Mouse (Mus musculus) myocyte (in vitro differentiated cells): ENCODE measurements around the gene Spc24.

Experiments used
- E2F4 ChIP-seq: IDR thresholded peaks from one replicate; pipeline ENCODE4 v1.6.1; 2011; ENCODE audit warnings: mild to moderate bottlenecking, control low read depth, moderate library complexity; ENCODE audit not compliant: insufficient read depth
- POLR2A ChIP-seq: IDR thresholded peaks from one replicate; pipeline ENCODE4 v1.6.1; 2011; ENCODE audit warnings: low read depth, mild to moderate bottlenecking, control low read depth, moderate library complexity; ENCODE audit not compliant: insufficient read length
- TCF3 ChIP-seq: IDR thresholded peaks from one replicate; pipeline ENCODE4 v1.6.1; 2011; ENCODE audit warnings: low read depth, control low read depth; ENCODE audit not compliant: insufficient read length

DNA sequence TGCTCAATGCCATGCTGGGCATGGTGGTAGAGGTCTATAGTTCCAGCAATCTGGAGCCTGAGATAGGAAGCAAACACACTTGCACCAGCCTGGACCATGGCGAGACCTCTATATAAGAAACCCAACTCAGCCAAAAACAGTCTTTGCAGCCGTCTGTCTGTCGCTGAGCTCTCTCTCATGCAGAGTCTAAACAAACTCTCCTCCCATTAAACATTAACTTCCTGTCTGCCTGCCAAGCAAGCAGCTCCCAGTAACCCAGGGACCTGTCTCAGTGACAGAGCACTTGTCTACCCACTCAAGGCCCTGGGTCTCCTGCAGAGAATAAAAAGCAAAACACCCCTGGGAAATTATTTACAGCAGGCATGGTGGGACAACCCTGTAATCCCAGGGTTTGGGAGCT lies 23.5 kb downstream of the Spc24 start:
- TF ChIP-seq TCF3 (no peak), POLR2A (no peak), E2F4 (no peak)
